Mouse (Mus musculus): ENCODE results near the gene Mrpl54. TPM values are rescaled to one million over a fixed set of nuclear protein-coding genes. Genes with fewer than 3 reads are reported as not detected.

The Mrpl54 gene
- 217 TPM in 2 replicates for polyA plus RNA-seq (2016; fragmentation: Nextera tagmentation; extraction: Ambion mirVana)

DNA sequence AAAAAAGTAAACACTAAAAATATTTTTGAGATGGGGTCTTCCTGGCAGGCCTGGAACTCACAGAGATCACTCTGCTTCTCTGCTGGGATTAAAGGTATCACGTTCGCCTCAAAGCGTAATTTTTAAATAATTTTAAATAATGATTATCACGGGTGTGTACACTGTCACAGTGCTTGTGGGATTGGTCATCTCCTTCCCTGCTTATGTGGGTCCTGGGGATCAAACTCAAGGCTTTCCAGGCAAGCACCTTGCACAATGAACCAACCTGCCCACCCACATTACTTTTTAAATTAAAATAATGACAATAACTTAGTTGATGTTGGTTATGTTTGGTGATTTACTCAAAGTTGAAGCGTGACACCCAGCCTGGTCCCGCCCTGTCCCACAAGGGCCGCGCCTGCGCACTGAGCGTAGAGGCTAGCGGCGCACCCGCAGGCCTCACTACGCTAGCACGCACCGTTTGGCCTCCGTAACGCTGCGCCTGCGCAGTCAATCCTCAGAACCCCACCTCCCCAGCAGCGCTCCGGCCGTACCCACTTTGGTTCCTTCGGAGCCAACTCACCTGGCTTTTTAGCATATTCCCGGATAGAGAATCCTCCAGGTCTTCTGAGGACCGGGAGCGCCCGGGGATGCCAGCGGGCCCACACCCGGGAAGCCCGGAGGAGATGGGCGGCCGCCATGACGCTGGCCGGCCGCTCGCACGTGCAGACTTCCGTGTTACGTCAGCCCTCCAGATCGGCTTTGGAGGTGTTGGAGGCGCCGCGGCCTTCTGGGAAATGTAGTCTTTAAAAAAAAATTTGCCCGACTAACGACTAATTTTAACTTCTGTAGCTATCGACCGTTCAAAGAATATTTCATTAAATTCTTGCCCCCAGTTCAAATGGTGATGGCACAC is at the start of gene Mrpl54, which contains the start of gene Apba3:
Gene Mrpl54, minus strand, starts transcription at position 724 of the 895 bp plus-strand sequence.
Gene Apba3, plus strand, starts transcription at position 750 of the 895 bp plus-strand sequence.
- no peaks in the 10 kb centered on the region for H3K27me3 ChIP-seq (ENCODE audit: poor library complexity, severe bottlenecking)
- no peaks in the 10 kb centered on the region for H3K9me3 ChIP-seq
- H3K4me1 ChIP-seq = peaks cover 30% of the 10 kb centered on the region
- under 1% methylated on average over 48 of the region's 48 CpGs for WGBS
- peak within 1 kb of the TSS; percentile 95 for H3K27ac ChIP-seq
- H3K36me3 ChIP-seq (replicated peaks) = peaks cover 65% of the 10 kb centered on the region
- H3K4me3 ChIP-seq = peak within 1 kb of the TSS; percentile 78
- DNase-seq (ENCODE audit: extremely low spot score, low spot score) = peak; percentile 94

GRCm38 (mm10) chr10:81315587-81315986 is 48.9 kb upstream of the Mrpl54 start:
- WGBS = 93% methylated on average over 16 of the region's 16 CpGs
- no peak overlapping the region for H3K4me3 ChIP-seq
- 0 out of 2 replicates have a peak, but pooled peaks cover 8% of the 10 kb centered on the region for H3K27me3 ChIP-seq (ENCODE audit: poor library complexity, severe bottlenecking)
- H3K27ac ChIP-seq = no peak overlapping the region
- peaks cover 50% of the 10 kb centered on the region for H3K4me1 ChIP-seq
- no peak for DNase-seq (ENCODE audit: extremely low spot score, low spot score)
- peaks cover 82% of the 10 kb centered on the region for H3K36me3 ChIP-seq (replicated peaks)
- no peaks in the 10 kb centered on the region for H3K9me3 ChIP-seq

GRCm38 (mm10) chr10:81314201-81314600 is 47.5 kb upstream of the Mrpl54 start:
- Histone ChIP-seq H3K4me3 (no peak overlapping the region), H3K36me3 (replicated peaks) (peaks cover 96% of the 10 kb centered on the region), H3K27ac (no peak overlapping the region), H3K4me1 (peaks cover 42% of the 10 kb centered on the region), H3K27me3 (ENCODE audit: poor library complexity, severe bottlenecking) (0 out of 2 replicates have a peak, but pooled peaks cover 8% of the 10 kb centered on the region), H3K9me3 (no peaks in the 10 kb centered on the region)
- DNase-seq (ENCODE audit: extremely low spot score, low spot score) = no peak
- 82% methylated on average over 7 of the region's 7 CpGs for WGBS

GRCm38 (mm10) chr10:81313581-81313980 is 46.8 kb upstream of the Mrpl54 start:
- Histone ChIP-seq H3K27me3 (ENCODE audit: poor library complexity, severe bottlenecking) (0 out of 2 replicates have a peak, but pooled peaks cover 8% of the 10 kb centered on the region), H3K36me3 (replicated peaks) (peaks cover 99% of the 10 kb centered on the region), H3K4me1 (peaks cover 36% of the 10 kb centered on the region), H3K4me3 (no peak overlapping the region), H3K9me3 (no peaks in the 10 kb centered on the region), H3K27ac (no peak overlapping the region)
- WGBS = 92% methylated on average over 13 of the region's 13 CpGs
- no peak for DNase-seq (ENCODE audit: extremely low spot score, low spot score)

- WGBS = 97% methylated on average over 5 of the region's 5 CpGs
- no peaks in the 10 kb centered on the region for H3K27me3 ChIP-seq (ENCODE audit: poor library complexity, severe bottlenecking)
These were observed 42.8 kb upstream of the Mrpl54 start for GRCm38 (mm10) chr10:81309571-81309970.

GRCm38 (mm10) chr10:81306837-81307682 is 40.3 kb upstream of the Mrpl54 start:
- H3K4me1 ChIP-seq = peaks cover 30% of the 10 kb centered on the region
- no peaks in the 10 kb centered on the region for H3K27me3 ChIP-seq (ENCODE audit: poor library complexity, severe bottlenecking)
- H3K27ac ChIP-seq = no peak overlapping the region
- H3K9me3 ChIP-seq = no peaks in the 10 kb centered on the region
- H3K36me3 ChIP-seq (replicated peaks) = peaks cover 84% of the 10 kb centered on the region
- DNase-seq (ENCODE audit: extremely low spot score, low spot score) = no peak
- no peak overlapping the region for H3K4me3 ChIP-seq
- WGBS = 96% methylated on average over 21 of the region's 21 CpGs

More at GRCm38 (mm10) chr10:81309571-81309970, 42.8 kb upstream of the Mrpl54 start:
- Histone ChIP-seq H3K9me3 (no peaks in the 10 kb centered on the region), H3K4me1 (peaks cover 8% of the 10 kb centered on the region), H3K27ac (no peak overlapping the region), H3K4me3 (no peak overlapping the region), H3K36me3 (replicated peaks) (peaks cover 98% of the 10 kb centered on the region)
- no peak for DNase-seq (ENCODE audit: extremely low spot score, low spot score)

GRCm38 (mm10) chr10:81306173-81306668 is 39.5 kb upstream of the Mrpl54 start:
- no peaks in the 10 kb centered on the region for H3K9me3 ChIP-seq
- peaks cover 79% of the 10 kb centered on the region for H3K36me3 ChIP-seq (replicated peaks)
- WGBS = 93% methylated on average over 12 of the region's 12 CpGs
- H3K27me3 ChIP-seq (ENCODE audit: poor library complexity, severe bottlenecking) = no peaks in the 10 kb centered on the region
- H3K4me1 ChIP-seq = peaks cover 37% of the 10 kb centered on the region
- no peak overlapping the region for H3K27ac ChIP-seq
- H3K4me3 ChIP-seq = no peak overlapping the region
- no peak for DNase-seq (ENCODE audit: extremely low spot score, low spot score)

GRCm38 (mm10) chr10:81305663-81306062 is 38.9 kb upstream of the Mrpl54 start:
- 94% methylated on average over 14 of the region's 14 CpGs for WGBS
- Histone ChIP-seq H3K27ac (no peak overlapping the region), H3K4me1 (peaks cover 43% of the 10 kb centered on the region), H3K36me3 (replicated peaks) (peaks cover 73% of the 10 kb centered on the region), H3K27me3 (ENCODE audit: poor library complexity, severe bottlenecking) (no peaks in the 10 kb centered on the region), H3K4me3 (no peak overlapping the region), H3K9me3 (no peaks in the 10 kb centered on the region)
- DNase-seq (ENCODE audit: extremely low spot score, low spot score) = no peak

- WGBS = 27% methylated on average over 8 of the region's 9 CpGs
- peak; percentile 57 for DNase-seq (ENCODE audit: extremely low spot score, low spot score)
- no peaks in the 10 kb centered on the region for H3K27me3 ChIP-seq (ENCODE audit: poor library complexity, severe bottlenecking)
- no peak overlapping the region for H3K4me3 ChIP-seq
- peaks cover 52% of the 10 kb centered on the region for H3K4me1 ChIP-seq
- H3K36me3 ChIP-seq (replicated peaks) = peaks cover 64% of the 10 kb centered on the region
- H3K9me3 ChIP-seq = no peaks in the 10 kb centered on the region
- peak overlapping the region; percentile 44; the same call in 1 of the 2 replicates for H3K27ac ChIP-seq
These were observed 38.0 kb upstream of the Mrpl54 start for GRCm38 (mm10) chr10:81304597-81305238.

DNA sequence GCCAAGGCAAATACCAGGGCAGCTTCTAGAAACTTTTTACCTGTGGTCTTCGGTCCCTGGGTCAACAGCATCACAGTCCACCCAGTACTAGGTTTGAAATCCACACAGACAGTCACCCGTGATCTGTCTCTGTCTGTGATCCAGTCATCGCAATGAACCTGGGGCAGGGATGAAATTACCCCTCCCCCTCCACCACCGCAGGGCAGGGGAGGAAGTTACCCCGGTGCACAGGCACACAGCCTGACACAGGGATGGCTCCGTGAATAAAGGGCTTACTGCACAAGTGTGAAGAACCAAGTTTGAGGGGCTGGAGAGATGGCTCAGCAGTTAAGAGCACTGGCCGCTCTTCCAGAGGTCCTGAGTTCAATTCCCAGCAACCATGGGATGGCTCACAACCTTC is 37.0 kb upstream of the Mrpl54 start:
- H3K4me3 ChIP-seq = peak overlapping the region; percentile 2; the same call in 1 of the 2 replicates
- H3K4me1 ChIP-seq = peaks cover 57% of the 10 kb centered on the region
- 84% methylated on average over 7 of the region's 7 CpGs for WGBS
- peaks cover 54% of the 10 kb centered on the region for H3K36me3 ChIP-seq (replicated peaks)
- 0 out of 2 replicates have a peak overlapping the region, but pooled peaks have one; percentile 53 for H3K27ac ChIP-seq
- no peaks in the 10 kb centered on the region for H3K9me3 ChIP-seq
- DNase-seq (ENCODE audit: extremely low spot score, low spot score) = no peak
- H3K27me3 ChIP-seq (ENCODE audit: poor library complexity, severe bottlenecking) = no peaks in the 10 kb centered on the region

DNA sequence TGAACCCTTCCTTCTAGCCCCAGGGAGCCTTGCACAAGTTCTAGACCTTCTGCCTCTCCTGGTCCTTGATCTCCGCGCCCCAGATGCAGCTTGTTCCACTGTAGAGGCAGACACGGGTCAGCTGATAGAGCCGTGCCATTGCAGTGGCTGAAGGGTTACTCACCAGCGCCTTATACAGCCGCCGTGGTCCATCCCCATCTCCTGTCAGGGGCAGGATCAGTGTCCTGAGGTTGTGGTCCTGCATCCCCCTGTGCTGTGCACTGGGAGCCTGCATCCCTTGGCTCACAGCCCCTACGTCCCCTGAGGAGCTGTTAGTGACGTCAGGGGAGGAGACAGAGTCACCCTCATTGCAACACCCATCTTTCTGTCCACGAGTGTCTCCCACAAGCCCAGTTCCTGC is 36.5 kb upstream of the Mrpl54 start:
- peaks cover 54% of the 10 kb centered on the region for H3K36me3 ChIP-seq (replicated peaks)
- WGBS = 84% methylated on average over 10 of the region's 10 CpGs

DNA sequence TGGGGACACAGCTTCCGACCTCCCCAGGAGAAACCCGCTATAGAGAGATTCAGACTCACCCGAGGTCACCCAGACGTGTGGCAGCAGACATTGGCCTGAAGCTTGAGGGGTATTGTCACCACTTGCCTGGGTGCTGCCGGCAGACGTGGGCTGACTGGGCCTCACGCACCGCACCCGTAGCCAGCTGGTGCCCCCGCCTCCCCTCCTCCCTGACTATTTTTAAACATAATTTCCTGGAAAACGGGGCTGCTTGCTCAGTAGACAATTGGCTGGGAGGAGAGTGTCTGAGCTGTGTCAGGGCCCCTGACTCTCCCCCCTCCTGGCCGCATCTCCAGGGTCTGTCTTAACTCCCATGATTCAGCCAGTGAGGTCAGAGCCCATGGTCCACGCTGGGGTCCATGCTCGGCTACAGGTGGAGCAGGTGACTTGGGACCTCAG is 36.1 kb upstream of the Mrpl54 start:
- H3K9me3 ChIP-seq = no peaks in the 10 kb centered on the region
- DNase-seq (ENCODE audit: extremely low spot score, low spot score) = no peak
- WGBS = 84% methylated on average over 14 of the region's 14 CpGs
- peaks cover 65% of the 10 kb centered on the region for H3K4me1 ChIP-seq
- peaks cover 53% of the 10 kb centered on the region for H3K36me3 ChIP-seq (replicated peaks)
- no peaks in the 10 kb centered on the region for H3K27me3 ChIP-seq (ENCODE audit: poor library complexity, severe bottlenecking)
- H3K27ac ChIP-seq = peak overlapping the region; percentile 53
- H3K4me3 ChIP-seq = peak overlapping the region; percentile 6; the same call in 1 of the 2 replicates

More for the DNA sequence above, 36.5 kb upstream of the Mrpl54 start:
- H3K4me3 ChIP-seq = peak overlapping the region; percentile 2; the same call in 1 of the 2 replicates
- no peaks in the 10 kb centered on the region for H3K27me3 ChIP-seq (ENCODE audit: poor library complexity, severe bottlenecking)
- peaks cover 60% of the 10 kb centered on the region for H3K4me1 ChIP-seq
- DNase-seq (ENCODE audit: extremely low spot score, low spot score) = no peak
- H3K27ac ChIP-seq = peak overlapping the region; percentile 53; the same call in 1 of the 2 replicates
- H3K9me3 ChIP-seq = no peaks in the 10 kb centered on the region

All from forebrain, embryonic 10.5 days (tissue).